ENCODE assay signal across 26 mouse cellular contexts in the genomic region with DNA sequence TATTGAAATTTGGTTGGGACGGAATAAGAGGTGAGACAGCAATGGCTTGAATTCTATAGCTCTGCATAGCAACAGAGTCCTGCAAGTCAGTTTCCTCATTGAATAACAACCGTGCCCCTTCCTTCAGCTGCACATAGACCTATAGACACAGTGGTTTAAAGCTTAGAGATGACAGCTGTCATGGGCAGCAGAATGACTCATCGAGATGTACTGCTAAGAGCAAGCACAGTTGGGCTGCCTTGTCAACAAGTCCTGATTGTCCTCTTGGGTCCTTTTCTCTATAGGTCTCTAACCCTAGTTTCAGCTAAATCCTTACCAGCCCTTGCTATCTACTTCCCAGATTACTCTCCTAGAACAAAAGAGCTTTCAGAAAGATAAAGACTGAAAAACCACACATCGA.
"Had no signal": no experiment of that assay in that cellular context is flagged by ENCODE, and none has a peak within 500 bp of the region (broad histone marks: within the 10 kb centered on the region; RNA-seq: fewer than 3 reads in every experiment).

No protein-coding gene starts in this region.

- DNase-seq: gastrocnemius, adult 2 months; gastrocnemius, postnatal 10 days; gastrocnemius, postnatal 25 days; heart, adult 18-20 months; heart, postnatal 10 days; heart, postnatal 4 days; kidney, adult 18-20 months; kidney, adult 8-10 months; kidney, postnatal 10 days; kidney, postnatal 25 days; kidney, postnatal 4 days; liver had no signal

- H3K27me3 ChIP-seq: heart, embryonic 12.5 days; hindbrain, embryonic 12.5 days; intestine, embryonic 15.5 days; limb, embryonic 12.5 days had no signal

- H3K9me3 ChIP-seq: heart, embryonic 10.5 days; heart, embryonic 12.5 days; hindbrain, embryonic 10.5 days; hindbrain, embryonic 12.5 days; intestine, embryonic 15.5 days; limb, embryonic 10.5 days; limb, embryonic 12.5 days had no signal

- H3K4me1 ChIP-seq: heart, embryonic 10.5 days; heart, embryonic 12.5 days; hindbrain, embryonic 10.5 days; hindbrain, embryonic 12.5 days; intestine, embryonic 15.5 days; limb, embryonic 10.5 days; limb, embryonic 12.5 days had no signal

- H3K36me3 ChIP-seq: heart, embryonic 10.5 days; heart, embryonic 12.5 days; hindbrain, embryonic 10.5 days; hindbrain, embryonic 12.5 days; intestine, embryonic 15.5 days; limb, embryonic 10.5 days; limb, embryonic 12.5 days had no signal

- ATAC-seq: hindbrain, embryonic 16.5 days; inflammation-experienced regulatory T-cells, adult 6 months; intestine, embryonic 15.5 days; intestine, postnatal 0 days had no signal

- H3K27ac ChIP-seq: gastrocnemius, adult 2 months; heart, embryonic 10.5 days; hindbrain, embryonic 10.5 days; hindbrain, embryonic 12.5 days; hindbrain, embryonic 14.5 days; intestine, embryonic 15.5 days; layer of hippocampus, adult 2 months; left cerebral cortex, adult 2 months; limb, embryonic 10.5 days; limb, embryonic 12.5 days had no signal

- H3K4me3 ChIP-seq: gastrocnemius, adult 2 months; heart, embryonic 10.5 days; heart, embryonic 12.5 days; hindbrain, embryonic 10.5 days; hindbrain, embryonic 12.5 days; intestine, embryonic 15.5 days; layer of hippocampus, adult 2 months; left cerebral cortex, adult 2 months; limb, embryonic 10.5 days; limb, embryonic 12.5 days had no signal

- H3K4me2 ChIP-seq: heart, embryonic 12.5 days; hindbrain, embryonic 12.5 days; hindbrain, embryonic 14.5 days; intestine, embryonic 15.5 days; limb, embryonic 12.5 days; liver, embryonic 11.5 days had no signal

- H3K9ac ChIP-seq: heart, embryonic 12.5 days; hindbrain, embryonic 12.5 days; hindbrain, embryonic 14.5 days; intestine, embryonic 15.5 days; limb, embryonic 12.5 days had no signal
